Mouse (Mus musculus) telencephalon, adult 2 months (tissue): ENCODE measurements around the gene Gm8251.
"Not testable (repeated sequence)": the region's sequence is repeated elsewhere in the genome, so short reads cannot be mapped to it uniquely, and the experiment has no call there.

Source experiments
- DNase-seq: peaks from one replicate; pipeline ENCODE4 v3.0.0-alpha.2; 2011; ENCODE audit warnings: low read depth, low spot score

Gene Gm8251

GRCm38 (mm10) chr1:44061836-44062235, at the start of gene Gm8251:
Gene Gm8251, minus strand, starts transcription at chr1:44061936.
- no peak for DNase-seq

GRCm38 (mm10) chr1:44102939-44103338, 41.2 kb upstream of the Gm8251 start:
- no peak for DNase-seq

DNA sequence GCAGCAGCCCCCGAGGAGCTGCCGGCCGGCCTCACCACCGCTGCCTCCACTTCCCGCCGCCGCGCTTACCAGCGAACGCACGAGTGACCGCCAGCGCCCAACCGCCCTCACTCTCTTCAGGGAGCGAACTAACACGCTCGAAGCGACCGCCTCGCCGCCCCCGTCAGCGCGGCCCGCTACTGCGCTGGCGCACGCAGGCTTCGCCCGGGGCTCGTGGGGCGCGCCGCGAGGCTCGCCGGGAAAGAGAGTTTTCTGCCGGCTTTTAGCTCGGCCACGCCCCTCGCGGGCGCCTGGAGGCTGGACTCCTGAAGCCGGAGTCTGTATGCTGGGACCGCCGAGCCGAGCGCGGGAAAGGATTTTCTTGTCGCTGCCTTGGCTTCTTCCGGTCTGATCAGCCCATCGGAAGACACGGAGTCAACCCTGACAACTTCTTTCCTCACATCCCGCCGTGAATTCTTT, 40.6 kb upstream of the Gm8251 start, which contains the start of gene Tex30:
Gene Tex30, minus strand, starts transcription at position 183 of the 459 bp plus-strand sequence.
- DNase-seq = peak; percentile 93

DNA sequence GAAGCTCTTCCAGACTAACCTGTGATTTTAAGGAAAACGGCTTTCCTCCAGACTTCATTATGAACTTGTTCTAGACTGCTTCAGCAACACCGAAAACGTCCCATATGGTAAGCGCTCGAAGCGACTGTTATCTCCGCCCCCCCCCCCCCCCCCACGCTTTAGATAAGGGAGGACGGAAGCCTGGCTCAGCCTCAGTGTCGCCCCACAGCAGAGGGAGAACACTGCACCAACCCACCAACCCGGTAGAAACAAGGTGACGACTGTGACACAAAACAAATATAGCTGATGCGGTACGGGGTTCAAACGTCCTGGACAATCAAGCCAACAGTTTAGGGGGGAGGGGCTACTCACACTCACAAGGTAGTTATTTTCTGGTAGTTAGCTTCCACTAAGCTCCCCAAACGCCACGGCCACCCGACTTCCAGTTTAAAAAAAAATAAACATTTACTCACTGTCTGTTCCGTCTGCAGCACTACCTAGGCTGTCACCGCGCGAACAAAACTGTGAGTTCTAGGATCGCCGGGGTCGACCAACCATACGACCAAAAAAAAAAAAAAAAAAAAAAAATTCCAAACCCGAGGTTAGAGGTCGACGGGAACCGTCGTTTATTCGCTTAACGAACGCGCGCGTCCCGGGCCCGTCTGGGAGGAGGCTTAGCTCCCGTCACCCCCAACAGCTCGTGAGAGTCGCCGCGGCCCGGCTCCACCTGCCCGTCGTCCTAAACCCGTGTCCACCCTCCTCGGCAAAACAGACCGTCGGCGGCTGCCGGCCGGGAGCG, 39.9 kb upstream of the Gm8251 start:
- DNase-seq = no peak

DNA sequence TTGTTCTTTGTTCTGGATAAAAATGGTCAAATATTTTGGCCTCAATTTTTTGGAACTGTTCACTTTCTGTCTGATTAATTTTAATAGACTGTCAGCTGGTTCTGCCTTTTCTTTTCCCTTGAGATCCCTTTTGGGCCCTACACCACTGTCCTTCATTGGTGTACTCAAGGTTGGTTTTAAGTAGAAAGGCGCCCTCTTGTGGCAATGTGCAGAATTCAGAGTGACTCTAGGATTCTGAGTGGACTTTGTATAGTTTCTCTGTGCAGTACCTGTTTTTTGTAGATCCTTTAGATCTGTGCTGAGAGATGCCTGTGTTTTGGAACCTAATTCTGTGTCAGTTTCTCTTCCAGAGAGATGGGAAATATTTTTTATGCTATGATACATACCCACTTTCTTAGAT, 2.9 kb upstream of the Gm8251 start:
- DNase-seq = no peak

DNA sequence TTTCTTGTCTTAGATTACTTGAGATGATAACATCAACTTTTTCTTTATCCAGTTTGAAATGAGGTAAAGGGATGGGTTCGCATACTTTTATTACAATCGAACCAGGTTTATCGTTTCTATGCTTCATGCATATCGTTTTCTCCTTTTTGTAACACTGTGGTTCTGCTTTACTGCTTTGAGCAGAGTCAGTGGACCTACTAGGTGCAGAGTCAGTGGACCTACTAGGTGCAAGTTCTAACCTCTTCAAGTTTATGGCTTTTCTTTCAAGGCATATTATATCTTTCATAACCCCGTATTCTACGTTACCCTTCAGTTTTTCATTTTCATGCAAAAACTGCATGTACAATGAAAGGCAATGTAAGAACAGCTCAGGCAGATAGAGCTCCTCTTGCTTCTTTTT, 1.7 kb upstream of the Gm8251 start:
- no peak for DNase-seq

DNA sequence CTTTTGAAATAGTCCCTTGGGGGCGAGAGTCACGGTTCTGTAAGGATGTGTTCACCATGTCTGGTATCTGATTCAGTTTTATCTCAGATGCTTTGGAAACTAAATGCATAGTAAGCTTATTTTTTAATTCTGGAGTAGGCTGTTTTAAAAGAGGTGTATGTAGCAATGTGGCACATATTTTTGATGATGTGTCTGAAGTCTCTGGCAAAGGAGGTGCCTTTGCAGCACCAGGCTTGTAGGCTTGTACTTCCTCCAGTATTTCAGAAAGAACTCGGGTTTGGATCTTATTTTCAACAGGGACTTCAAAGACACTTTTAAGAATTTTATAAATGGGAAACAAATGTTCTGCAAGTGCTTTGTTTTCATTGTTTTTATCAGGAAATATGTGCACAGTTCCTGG, 3.9 kb downstream of the Gm8251 start:
- no peak for DNase-seq

- DNase-seq = no peak
These were observed 15.2 kb downstream of the Gm8251 start for GRCm38 (mm10) chr1:44046556-44046955.

- DNase-seq = not testable (repeated sequence)
These were observed 16.0 kb downstream of the Gm8251 start for GRCm38 (mm10) chr1:44045689-44046088.

DNA sequence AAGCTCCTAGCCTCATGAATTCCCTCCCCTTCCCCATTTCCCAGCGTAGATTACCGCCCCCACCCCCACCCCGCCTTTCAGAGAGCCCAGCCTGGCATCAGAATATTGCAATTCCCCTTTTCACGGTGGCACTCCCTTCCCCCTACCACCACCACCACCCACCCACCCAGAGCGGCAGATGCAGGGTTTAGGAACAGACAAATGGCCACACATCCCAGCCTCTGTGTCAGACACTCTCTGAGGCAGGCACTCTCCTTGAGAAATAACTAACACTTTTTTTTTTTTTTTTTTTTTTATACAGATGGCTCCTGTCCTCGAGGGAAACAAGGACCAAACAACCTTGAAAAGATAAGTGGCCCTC, 19.2 kb downstream of the Gm8251 start:
- DNase-seq = no peak

DNA sequence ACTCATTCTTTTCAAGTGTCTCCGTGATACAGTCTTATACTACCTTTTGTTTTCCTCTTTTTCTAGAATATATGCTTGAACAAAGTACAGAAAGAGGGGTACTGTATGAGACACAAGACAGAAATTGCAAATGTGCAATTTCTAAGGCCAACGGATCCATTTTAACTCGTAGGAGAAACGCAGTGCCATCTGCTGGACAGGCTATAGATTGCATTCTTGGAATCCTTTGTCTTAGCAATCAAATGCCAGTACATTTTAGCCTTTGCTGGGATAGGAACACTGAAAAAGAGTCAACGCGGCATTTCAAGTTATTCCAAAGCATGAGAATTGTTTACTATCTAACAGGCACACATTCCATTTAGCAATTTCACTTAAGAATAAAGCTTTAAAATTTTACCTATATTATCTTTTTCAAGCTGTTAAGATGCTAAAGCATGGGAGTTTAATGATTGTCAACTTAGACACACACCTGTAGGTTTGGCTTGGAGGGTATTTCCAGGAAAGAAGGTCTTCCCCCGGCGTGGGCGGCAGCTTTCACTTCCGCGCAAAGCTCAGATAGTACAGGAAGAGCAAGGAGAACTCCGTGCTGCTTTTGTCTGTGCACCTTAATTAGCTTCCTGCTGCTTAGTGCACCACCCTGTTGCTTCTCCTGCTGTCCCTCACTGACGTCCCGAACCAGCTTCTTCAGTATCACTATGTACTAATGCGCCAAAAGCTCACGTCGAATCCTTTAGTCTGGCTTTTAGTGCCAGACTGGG, 19.8 kb downstream of the Gm8251 start:
- DNase-seq = no peak

DNA sequence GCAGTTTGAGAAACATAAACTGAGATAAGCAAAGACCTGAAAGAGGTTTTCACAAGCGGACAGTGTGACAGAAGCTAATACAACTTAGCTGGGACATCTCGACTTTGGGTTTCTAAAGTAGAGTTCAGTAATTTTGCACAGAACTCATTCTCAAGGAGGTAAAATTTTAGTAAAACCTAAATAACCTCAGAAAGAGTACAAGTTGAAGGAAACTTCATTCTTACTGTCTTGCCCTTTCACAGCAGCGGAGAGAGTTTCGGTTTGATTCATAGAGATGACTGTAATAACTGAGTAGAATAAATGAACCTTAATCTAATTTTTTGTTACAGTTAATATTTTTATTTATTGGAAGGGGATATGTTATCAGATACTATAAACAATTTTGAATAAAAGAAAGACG, 28.8 kb downstream of the Gm8251 start:
- no peak for DNase-seq

DNA sequence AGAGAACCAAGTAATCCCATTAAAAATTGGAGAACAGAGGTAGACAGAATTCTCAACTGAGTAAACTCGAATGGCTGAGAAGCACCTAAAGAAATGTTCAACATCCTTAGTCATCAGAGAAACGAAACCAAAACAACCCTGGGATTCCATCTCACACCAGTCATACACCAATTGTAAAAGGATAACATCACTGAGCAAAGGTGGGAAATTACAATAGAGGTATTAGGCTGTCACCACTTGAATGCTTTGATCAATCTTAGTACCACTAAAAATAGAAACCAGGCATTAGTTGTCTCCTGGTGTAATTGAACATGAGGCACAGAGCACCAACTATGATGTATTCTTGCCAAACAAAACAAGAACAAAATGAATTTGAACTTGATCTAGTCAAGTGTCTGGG, 29.5 kb downstream of the Gm8251 start:
- no peak for DNase-seq

- no peak for DNase-seq
These were observed 34.1 kb downstream of the Gm8251 start for GRCm38 (mm10) chr1:44027651-44028050.

- no peak for DNase-seq
These were observed 39.1 kb downstream of the Gm8251 start for GRCm38 (mm10) chr1:44022656-44023055.

DNA sequence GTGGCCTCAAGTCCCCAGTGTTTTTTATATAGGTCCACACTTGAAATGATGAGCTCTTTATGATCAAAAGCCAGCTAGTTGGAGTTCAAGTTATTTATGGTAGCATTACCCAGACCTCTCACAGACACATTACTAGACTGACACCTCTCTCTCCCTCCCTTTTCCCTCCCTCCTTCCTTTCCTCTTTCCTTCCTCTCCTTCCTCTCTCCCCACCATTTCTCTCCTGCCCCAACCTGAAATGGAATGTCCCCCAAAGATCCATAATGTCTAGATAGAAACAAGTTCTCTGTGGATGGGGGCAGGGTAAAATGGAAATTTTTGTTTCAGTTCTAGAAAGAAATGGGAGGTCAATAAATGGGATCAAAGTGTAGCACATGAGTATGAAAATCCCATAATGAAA, 41.8 kb downstream of the Gm8251 start, which contains the start of gene Mettl21c:
Gene Mettl21c, minus strand, starts transcription at position 101 of the 400 bp plus-strand sequence.
- no peak for DNase-seq

DNA sequence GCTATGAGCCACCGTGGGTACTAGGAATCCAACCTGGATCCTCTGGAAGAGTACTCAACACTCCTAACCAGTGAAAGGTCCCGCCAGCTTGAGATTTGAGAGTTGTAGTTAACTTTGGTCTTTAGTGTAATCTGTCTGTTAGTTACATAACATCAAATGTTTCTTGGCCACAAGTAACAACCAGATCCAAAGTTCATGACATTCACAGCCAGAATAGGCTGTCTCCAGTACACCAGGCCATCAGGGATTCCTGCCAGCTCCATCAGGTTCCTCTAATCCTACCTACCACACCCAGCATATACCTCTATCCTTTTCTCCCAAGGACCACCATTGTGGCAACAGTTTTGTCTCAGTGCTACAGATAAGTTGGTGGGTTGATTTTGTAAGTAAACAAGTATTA, 46.2 kb downstream of the Gm8251 start:
- DNase-seq = no peak
